Mouse (Mus musculus): ENCODE results near the gene Fbxo30. TPM values are rescaled to one million over a fixed set of nuclear protein-coding genes. Genes with fewer than 3 reads are reported as not detected.
A peak's percentile ranks its signal among the peaks of the same experiment; 100 is the strongest.

Gene Fbxo30
- total RNA-seq, 2 experiments from 2014 or later = 12.1 to 12.5 TPM

DNA sequence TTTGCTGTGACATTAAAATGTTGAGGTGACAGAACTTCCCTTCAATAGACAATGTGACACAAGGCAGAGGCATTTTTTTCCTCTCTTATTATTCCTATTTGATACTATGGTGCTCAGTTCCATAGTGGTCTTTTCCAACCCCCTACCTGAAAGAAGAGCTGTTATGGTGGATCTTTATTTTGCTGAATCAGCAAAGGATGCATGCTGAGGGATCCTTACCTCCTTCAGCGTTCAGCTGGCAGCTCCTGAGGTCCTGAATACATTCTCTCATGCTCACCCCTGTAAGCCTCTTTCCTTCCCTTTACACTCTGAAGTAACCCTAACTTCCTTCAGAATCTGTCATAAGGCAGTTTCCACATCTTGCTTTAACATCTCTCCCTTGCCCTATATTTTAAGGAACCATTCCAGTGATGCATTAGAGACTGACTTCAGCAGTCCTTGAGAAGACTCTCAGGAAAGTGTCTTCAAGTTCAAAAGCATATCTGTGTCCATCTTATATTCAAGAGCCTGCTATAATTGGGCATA is 38.4 kb downstream of the Fbxo30 start:
- DNase-seq (ENCODE audit: low spot score in 2 of 2) = no peak

DNA sequence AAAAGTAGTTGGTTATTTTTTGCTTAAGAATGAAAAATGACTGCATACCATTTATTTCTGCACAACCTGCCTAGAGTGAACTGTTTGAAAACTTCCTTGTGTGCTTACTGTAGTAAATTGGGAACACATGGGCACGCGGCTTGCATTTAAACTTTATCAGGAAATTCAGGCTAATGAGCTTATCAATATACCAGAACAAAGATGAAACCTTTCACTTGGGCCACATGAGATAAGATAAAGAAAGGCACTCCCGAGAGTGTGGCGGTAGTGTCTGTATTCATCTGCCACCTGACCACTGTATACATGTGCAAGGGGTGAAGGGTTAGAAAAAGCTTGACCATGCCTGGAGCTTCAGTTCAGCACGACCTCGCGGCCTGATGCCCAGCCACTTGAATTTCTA is 41.2 kb downstream of the Fbxo30 start:
- no peak for DNase-seq (ENCODE audit: low spot score in 2 of 2)

DNA sequence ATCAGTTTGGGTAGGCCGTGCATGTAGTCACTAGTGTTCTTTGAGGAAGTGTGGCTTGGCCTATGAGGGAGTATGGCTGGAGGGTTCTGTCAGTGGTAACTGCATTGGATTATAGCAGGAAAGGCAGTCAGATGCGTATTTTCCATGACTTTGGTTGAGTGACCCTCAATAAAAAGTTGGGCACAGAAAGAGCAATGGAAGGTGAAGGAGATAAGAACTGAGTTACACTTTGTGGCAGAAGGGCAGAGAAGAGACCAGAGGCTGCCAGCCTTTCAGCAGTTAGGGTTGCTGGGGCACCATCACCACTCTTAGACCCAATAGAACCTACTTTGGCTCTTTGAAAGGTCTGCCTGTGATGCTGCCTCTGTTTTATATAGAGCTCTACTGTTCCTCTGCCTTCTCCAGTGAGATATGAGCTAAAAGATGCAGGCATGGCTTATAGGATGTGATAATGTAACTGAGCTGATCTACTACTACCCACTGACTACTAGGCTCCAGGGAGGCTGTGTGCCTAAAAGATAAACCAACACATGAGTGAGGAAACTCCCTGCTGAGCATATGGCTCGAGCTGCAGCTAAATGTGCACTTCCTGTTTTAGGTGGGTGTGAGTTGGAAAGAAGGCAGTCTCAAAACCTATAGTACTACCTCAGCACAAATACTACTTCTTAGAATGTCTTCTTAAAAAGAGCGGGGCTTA is 42.2 kb downstream of the Fbxo30 start:
- no peak for DNase-seq (ENCODE audit: low spot score in 2 of 2)

DNA sequence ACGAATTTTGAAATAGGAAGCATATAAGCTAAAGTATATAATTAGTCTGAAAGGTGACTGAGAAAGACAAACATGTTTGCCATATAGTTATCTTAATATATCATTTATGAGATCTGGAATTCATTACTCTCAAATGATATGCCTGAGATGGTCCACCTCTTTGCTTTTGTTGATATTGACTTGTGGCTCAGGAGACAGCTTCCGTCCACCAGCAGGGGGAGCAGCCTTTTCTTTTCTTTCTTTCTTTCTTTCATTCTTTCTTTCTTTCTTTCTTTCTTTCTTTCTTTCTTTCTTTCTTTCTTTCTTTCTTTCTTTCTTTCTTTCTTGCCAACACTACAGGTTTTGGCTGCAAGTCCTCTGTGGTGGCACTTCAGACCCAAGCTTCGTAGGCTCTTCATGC is 45.4 kb downstream of the Fbxo30 start:
- DNase-seq (ENCODE audit: low spot score in 2 of 2) = no peak

DNA sequence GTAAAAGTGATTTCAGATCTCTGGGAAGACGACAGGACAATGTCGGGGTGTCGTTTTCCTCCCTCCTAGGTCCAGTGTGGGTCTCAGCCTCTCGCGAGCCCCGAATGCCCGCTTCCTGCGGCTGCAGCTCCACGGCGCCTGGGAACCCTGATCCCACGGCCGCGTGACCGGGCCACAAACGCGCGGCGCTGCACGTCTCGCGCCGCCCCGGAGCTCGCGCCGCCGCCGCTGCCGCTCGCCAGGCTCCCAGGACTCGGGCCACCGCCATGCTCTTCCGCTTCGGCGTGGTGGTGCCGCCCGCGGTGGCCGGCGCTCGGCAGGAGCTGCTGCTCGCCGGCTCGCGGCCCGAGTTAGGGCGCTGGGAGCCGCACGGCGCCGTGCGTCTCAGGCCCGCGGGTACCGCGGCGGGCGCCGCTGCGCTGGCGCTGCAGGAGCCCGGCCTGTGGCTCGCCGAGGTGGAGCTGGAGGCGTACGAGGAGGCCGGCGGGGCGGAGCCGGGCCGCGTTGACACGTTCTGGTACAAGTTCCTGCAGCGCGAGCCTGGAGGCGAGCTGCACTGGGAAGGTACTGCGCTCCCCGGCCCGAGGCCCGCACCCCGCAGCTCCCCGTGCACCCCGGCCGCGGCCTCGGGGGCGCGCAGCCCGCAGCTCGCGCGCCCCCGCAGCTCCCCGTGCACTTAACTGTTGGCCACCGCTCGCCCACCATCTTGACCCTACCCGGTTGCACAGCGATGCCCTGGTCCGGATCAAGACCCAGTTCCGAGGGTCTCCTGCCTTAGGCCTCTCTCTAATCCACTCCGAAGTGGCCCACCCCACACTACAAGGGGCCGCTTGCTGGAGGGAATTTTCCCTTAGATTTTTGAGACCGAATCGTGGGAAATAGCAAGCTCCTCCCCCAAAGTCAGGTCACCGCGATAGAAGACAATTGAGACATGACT is 62.3 kb downstream of the Fbxo30 start, which contains the start of gene Epm2a:
Gene Epm2a (plus strand): TSS at position 200 of the 937 bp plus-strand sequence.
- peak; percentile 70 to 82 for DNase-seq (ENCODE audit: low spot score in 2 of 2)

DNA sequence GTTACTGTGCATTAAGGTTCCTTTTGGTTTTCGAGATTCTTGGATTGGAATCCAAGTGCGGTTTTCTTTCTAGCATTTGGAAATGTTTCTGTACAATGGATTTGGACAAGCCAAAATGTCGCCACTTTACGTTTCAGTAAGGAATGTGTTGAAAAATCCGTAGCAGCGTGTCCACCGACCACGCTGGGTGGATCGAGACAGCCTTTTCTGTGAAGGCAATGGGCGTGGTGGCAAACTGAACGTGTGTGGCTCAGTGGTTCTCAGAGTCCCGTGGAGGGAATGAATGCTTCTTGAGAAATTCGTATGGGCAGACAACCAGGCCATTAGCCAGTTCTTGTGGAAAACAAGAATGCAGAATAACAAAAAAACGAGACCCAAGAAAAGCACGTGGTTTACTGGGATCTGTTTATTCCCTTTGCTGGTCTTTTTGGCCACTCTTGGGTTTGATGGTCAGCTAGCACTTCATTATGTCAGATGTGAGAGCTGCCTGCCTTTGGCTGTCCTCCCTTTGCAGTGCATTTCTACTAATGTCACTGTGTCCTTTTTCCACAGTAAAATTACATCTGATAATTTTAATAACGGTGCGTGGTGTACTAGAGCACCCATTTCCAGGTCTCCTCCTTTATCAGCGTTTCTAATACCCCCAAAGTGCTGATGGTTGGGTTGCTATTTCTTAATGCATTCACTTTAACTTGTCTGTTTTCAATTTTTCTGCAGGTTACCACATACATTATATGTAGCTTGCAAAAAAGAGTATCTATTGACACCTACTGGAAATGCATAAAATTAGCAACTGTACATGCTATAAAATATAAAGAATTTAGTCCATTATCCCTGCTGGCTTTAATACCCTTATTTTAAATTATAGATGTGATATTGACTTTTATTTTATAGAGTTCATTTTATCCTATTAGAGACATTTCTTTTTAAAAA is 63.7 kb downstream of the Fbxo30 start:
- DNase-seq (ENCODE audit: low spot score in 2 of 2) = no peak

Other genes with a start within 250 kb of the Fbxo30 start
- gene Grm1, start 199.0 kb upstream of the Fbxo30 start, total RNA-seq (2021) = 10 to 100 TPM; 35.0 to 37.6 TPM
- 10 to 100 TPM; 42.6 to 44.1 TPM for gene Shprh, start 131.9 kb upstream of the Fbxo30 start, total RNA-seq (2021)
- 10 to 100 TPM; 21.5 to 25.4 TPM for gene Epm2a, start 62.1 kb downstream of the Fbxo30 start, total RNA-seq (2021)

Data from layer of hippocampus, postnatal 10 days (tissue).